Mouse (Mus musculus): ENCODE data around the gene H2-D1.

GRCm38 (mm10) chr17:35222299-35222698 lies 40.2 kb upstream of the H2-D1 start:
- TF ChIP-seq MAX (IDR thresholded peaks at IDR 0.05; ENCODE audit: low read depth) (no peak), POLR2A (IDR thresholded peaks at IDR 0.05; ENCODE audit: insufficient read length, low read depth) (no peak), TCF12 (IDR thresholded peaks at IDR 0.05; ENCODE audit: insufficient read depth, poor library complexity, severe bottlenecking) (no peak), POLR2AphosphoS2 (IDR thresholded peaks at IDR 0.05; ENCODE audit: insufficient read length, low read depth) (no peak), USF1 (IDR thresholded peaks at IDR 0.05; ENCODE audit: low read depth) (no peak)

All from myocyte (in vitro differentiated cells).